Mouse (Mus musculus) forebrain, embryonic 15.5 days (tissue): ENCODE measurements around the gene Luc7l3. TPM values are rescaled to one million over a fixed set of nuclear protein-coding genes. Genes with fewer than 3 reads are reported as not detected.

Experiments used
- ATAC-seq: fragments of 200-750 bp; cut with Nextera tagmentation; replicated peaks from 2 replicates; pipeline ENCODE4 v1.8.0; 2017; ENCODE audit warnings: mild to moderate bottlenecking, moderate TSS enrichment, moderate library complexity
- H3K27ac ChIP-seq: fragments of 300-500 bp; sonication (generic); replicated peaks from 2 replicates; pipeline ENCODE4 v1.5.1; 2015; ENCODE audit warnings: mild to moderate bottlenecking, inconsistent platforms
- H3K27me3 ChIP-seq: fragments of 300-500 bp; sonication (generic); 2 replicates; pipeline ENCODE4 v1.6.1; 2015; ENCODE audit warnings: inconsistent platforms
- H3K36me3 ChIP-seq: fragments of 300-500 bp; sonication (generic); 2 replicates; pipeline ENCODE4 v1.6.1; 2015; ENCODE audit warnings: mild to moderate bottlenecking, inconsistent platforms
- H3K4me1 ChIP-seq: fragments of 300-500 bp; sonication (generic); 2 replicates; pipeline ENCODE4 v1.6.1; 2015; ENCODE audit warnings: inconsistent platforms
- H3K4me2 ChIP-seq: fragments of 300-500 bp; sonication (generic); replicated peaks from 2 replicates; pipeline ENCODE4 v1.6.1; 2015; ENCODE audit warnings: mild to moderate bottlenecking, inconsistent platforms
- H3K4me3 ChIP-seq: fragments of 300-500 bp; sonication (generic); 2 replicates; pipeline ENCODE4 v1.5.1; 2015; ENCODE audit warnings: mild to moderate bottlenecking, inconsistent platforms
- H3K9ac ChIP-seq: fragments of 300-500 bp; sonication (generic); replicated peaks from 2 replicates; pipeline ENCODE4 v1.6.1; 2015; ENCODE audit warnings: mild to moderate bottlenecking, inconsistent platforms
- H3K9me3 ChIP-seq: fragments of 300-500 bp; sonication (generic); 2 replicates; pipeline ENCODE4 v1.6.1; 2016; ENCODE audit warnings: inconsistent platforms
- WGBS: fragments of 180-500 bp; shearing (Covaris S2); methylation state at CpG from one replicate; pipeline ENCODE4 v1.1.7; 2015; ENCODE audit warnings: mixed read lengths; 5-methylcytosine and 5-hydroxymethylcytosine counted together
- polyA plus RNA-seq: library from polyadenylated mRNA; unstranded; fragments of >200 nt; fragmentation: Nextera tagmentation; extraction: Ambion mirVana; gene quantifications from 2 replicates; pipeline ENCODE4 v1.2.1, GENCODE M21; 2015

Gene Luc7l3
- polyA plus RNA-seq, 1 experiment from 2014 or later: 153 TPM

DNA sequence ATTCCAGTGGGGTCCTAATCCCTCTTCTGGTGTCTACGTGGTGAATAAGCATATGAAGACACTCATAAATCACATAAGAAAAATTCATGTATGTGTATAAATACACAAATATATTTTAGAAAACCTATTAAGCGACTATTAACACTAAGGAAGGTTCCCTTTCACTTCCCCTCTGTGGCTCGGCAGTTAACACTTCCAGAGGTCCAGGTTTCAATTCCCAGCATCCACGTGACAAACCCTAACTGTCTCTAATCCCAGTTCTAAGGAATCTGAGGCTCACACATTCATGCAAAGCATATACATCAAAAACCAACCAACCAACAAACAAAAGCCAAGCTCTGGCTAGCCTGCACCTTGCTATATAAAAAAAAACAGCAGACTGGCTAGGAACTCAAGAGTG lies 4.3 kb downstream of the Luc7l3 start:
- H3K27ac ChIP-seq: no peak overlapping the region
- 0 out of 2 replicates have a peak overlapping the region, but pooled peaks have one; percentile 3 for H3K4me2 ChIP-seq
- no peak overlapping the region for H3K4me3 ChIP-seq
- no peaks in the 10 kb centered on the region for H3K36me3 ChIP-seq
- no peak overlapping the region for H3K9ac ChIP-seq
- no peak for ATAC-seq
- no peaks in the 10 kb centered on the region for H3K27me3 ChIP-seq
- H3K9me3 ChIP-seq: no peaks in the 10 kb centered on the region
- H3K4me1 ChIP-seq: peaks cover 66% of the 10 kb centered on the region
- 55% methylated on average over 4 of the region's 4 CpGs for WGBS

DNA sequence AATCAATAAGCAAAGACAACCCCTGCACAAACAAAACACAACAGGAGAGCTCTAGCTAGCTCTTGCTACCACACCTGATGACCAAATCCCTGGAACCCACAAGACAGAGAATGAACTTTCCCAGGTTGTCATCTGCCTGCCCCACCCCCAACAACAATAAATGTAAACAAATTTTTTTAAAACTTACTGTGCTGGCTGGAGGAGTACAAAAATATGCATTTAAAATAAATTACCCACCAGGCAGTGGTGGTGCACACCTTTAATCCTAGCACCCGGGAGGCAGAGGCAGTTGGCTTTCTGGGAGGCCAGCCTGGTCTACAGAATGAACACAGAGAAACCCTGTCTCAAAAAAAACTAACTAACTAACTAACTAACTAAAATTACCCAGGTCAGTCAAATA lies 4.8 kb downstream of the Luc7l3 start:
- no peak for ATAC-seq
- H3K36me3 ChIP-seq: no peaks in the 10 kb centered on the region
- H3K4me3 ChIP-seq: no peak overlapping the region
- 83% methylated on average over 1 of the region's 1 CpGs for WGBS
- peaks cover 62% of the 10 kb centered on the region for H3K4me1 ChIP-seq
- no peaks in the 10 kb centered on the region for H3K27me3 ChIP-seq
- no peak overlapping the region for H3K9ac ChIP-seq
- H3K4me2 ChIP-seq: no peak overlapping the region
- H3K9me3 ChIP-seq: no peaks in the 10 kb centered on the region
- no peak overlapping the region for H3K27ac ChIP-seq

GRCm38 (mm10) chr11:94316528-94316927 lies 5.3 kb downstream of the Luc7l3 start:
- no peak overlapping the region for H3K27ac ChIP-seq
- 82% methylated on average over 2 of the region's 2 CpGs for whole genome bisulfite sequencing
- no peak overlapping the region for H3K4me3 ChIP-seq
- no peak overlapping the region for H3K9ac ChIP-seq
- no peaks in the 10 kb centered on the region for H3K9me3 ChIP-seq
- no peak overlapping the region for H3K4me2 ChIP-seq
- H3K36me3 ChIP-seq: no peaks in the 10 kb centered on the region
- H3K27me3 ChIP-seq: no peaks in the 10 kb centered on the region
- no peak for ATAC-seq
- peaks cover 63% of the 10 kb centered on the region for H3K4me1 ChIP-seq

GRCm38 (mm10) chr11:94315308-94315707 lies 6.5 kb downstream of the Luc7l3 start:
- Histone ChIP-seq H3K9ac (no peak overlapping the region), H3K4me2 (no peak overlapping the region), H3K4me3 (no peak overlapping the region), H3K4me1 (peaks cover 64% of the 10 kb centered on the region), H3K9me3 (no peaks in the 10 kb centered on the region), H3K27ac (no peak overlapping the region), H3K27me3 (no peaks in the 10 kb centered on the region), H3K36me3 (no peaks in the 10 kb centered on the region)
- no peak for ATAC-seq
- 74% methylated on average over 1 of the region's 1 CpGs for WGBS

DNA sequence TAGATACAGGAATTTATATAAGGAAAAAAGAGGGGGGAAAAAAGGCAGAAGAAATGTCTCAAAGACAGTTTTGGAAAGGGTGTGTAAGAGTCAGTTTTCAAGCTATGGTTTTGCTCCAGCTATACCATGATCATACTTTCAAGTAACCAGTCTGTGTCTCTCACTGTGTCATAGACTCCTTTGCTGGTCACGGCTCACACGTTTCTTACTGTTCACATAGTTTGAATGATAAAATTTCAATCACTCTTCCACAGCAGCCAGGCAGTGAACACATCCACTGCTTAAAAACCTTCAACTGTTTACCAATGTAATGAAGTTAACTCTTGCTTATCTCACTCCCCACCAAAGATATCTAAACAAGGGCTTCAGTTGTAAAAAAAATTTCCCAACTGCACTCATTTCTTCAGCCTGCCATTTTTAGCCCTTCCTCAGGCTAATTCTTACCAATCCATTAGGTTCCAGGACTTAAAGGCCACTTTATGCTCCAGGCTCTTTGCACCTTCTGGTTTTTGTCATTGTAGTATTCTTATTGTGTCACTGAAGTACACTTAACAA lies 7.6 kb downstream of the Luc7l3 start:
- Histone ChIP-seq H3K9ac (no peak overlapping the region), H3K4me2 (no peak overlapping the region), H3K4me3 (no peak overlapping the region), H3K27me3 (no peaks in the 10 kb centered on the region), H3K27ac (no peak overlapping the region), H3K9me3 (no peaks in the 10 kb centered on the region), H3K36me3 (no peaks in the 10 kb centered on the region), H3K4me1 (peaks cover 53% of the 10 kb centered on the region)
- ATAC-seq: no peak
- 80% methylated on average over 2 of the region's 2 CpGs for WGBS

DNA sequence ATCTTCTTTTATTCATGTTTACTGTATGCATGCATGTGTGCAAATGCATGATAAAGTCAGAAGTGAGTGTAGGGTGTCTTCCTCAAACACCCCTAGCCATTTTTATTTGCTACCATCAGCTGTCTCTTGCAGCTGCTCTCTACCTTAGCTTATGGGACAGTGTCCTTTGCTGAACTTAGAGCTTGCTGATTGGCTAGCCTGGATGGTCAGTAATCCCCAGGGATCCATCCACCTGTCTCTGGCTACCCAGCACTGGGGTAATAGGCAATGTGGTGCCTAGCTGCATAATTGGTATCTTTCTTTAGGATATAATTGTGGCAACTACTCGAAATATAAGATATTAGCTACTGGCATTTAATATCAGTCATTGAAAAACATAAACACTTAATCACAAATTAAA lies 9.1 kb downstream of the Luc7l3 start:
- H3K4me3 ChIP-seq: no peak overlapping the region
- H3K4me2 ChIP-seq: no peak overlapping the region
- H3K4me1 ChIP-seq: peaks cover 43% of the 10 kb centered on the region
- H3K9me3 ChIP-seq: no peaks in the 10 kb centered on the region
- H3K27ac ChIP-seq: no peak overlapping the region
- WGBS: 77% methylated on average over 1 of the region's 1 CpGs
- peaks cover 5% of the 10 kb centered on the region; the same call in 1 of the 2 replicates for H3K36me3 ChIP-seq
- no peaks in the 10 kb centered on the region for H3K27me3 ChIP-seq
- H3K9ac ChIP-seq: no peak overlapping the region
- no peak for ATAC-seq

DNA sequence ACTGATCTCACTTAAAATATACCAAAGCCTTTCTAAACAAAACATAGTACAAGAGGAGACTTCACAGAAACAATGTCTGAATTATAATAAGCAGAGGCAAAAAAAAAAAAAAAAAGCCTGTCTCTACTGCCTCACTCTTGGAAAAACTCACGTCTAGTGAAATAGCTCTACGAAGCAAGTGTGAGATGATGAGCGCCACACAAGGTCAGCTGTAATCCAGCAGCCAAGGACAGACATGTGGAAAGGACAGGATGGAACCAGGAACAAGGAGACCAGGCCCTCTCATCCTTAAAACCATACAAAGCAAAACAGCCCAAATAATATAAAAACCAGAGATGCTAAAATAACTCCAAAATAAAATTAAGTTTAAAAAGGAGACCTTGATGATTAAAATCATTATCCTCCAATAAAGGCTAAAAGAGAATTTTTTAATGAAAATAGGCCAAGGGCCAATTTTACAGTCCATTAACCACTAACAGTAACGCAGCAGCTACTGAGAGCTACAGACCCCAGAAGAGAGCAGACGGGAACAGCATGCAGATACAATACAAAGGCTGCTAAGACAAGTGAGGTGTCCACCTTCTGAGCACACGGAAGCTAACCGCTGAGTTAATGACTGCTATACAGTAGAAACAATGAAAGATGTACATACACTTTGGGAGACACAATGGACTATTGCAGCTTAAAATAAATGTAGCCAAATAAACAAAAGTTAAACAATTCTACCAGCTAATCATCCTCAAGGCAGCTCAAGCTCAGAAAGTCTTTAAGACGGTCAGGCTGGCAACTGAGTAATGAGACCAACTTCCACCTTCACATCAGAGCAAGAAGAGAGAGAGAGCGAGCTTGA lies 26.6 kb downstream of the Luc7l3 start:
- Histone ChIP-seq H3K4me3 (no peak overlapping the region), H3K4me2 (no peak overlapping the region), H3K36me3 (peaks cover 90% of the 10 kb centered on the region), H3K4me1 (no peaks in the 10 kb centered on the region), H3K9ac (no peak overlapping the region), H3K27me3 (no peaks in the 10 kb centered on the region), H3K27ac (no peak overlapping the region), H3K9me3 (no peaks in the 10 kb centered on the region)
- no peak for ATAC-seq
- WGBS: 45% methylated on average over 9 of the region's 9 CpGs

GRCm38 (mm10) chr11:94290062-94290740 lies 31.6 kb downstream of the Luc7l3 start:
- H3K9ac ChIP-seq: no peak overlapping the region
- no peaks in the 10 kb centered on the region for H3K27me3 ChIP-seq
- H3K4me2 ChIP-seq: no peak overlapping the region
- H3K27ac ChIP-seq: no peak overlapping the region
- H3K36me3 ChIP-seq: peaks cover 86% of the 10 kb centered on the region
- ATAC-seq: no peak
- H3K9me3 ChIP-seq: no peaks in the 10 kb centered on the region
- no peaks in the 10 kb centered on the region for H3K4me1 ChIP-seq
- H3K4me3 ChIP-seq: no peak overlapping the region
- WGBS: 86% methylated on average over 10 of the region's 10 CpGs

- H3K36me3 ChIP-seq: peaks cover 73% of the 10 kb centered on the region
- H3K9ac ChIP-seq: no peak overlapping the region
- H3K4me2 ChIP-seq: no peak overlapping the region
- no peaks in the 10 kb centered on the region for H3K27me3 ChIP-seq
- H3K9me3 ChIP-seq: no peaks in the 10 kb centered on the region
- no peak overlapping the region for H3K27ac ChIP-seq
- H3K4me3 ChIP-seq: no peak overlapping the region
- no peaks in the 10 kb centered on the region for H3K4me1 ChIP-seq
- WGBS: 85% methylated on average over 5 of the region's 5 CpGs
- ATAC-seq: no peak
These were observed 34.7 kb downstream of the Luc7l3 start for GRCm38 (mm10) chr11:94287105-94287504.

DNA sequence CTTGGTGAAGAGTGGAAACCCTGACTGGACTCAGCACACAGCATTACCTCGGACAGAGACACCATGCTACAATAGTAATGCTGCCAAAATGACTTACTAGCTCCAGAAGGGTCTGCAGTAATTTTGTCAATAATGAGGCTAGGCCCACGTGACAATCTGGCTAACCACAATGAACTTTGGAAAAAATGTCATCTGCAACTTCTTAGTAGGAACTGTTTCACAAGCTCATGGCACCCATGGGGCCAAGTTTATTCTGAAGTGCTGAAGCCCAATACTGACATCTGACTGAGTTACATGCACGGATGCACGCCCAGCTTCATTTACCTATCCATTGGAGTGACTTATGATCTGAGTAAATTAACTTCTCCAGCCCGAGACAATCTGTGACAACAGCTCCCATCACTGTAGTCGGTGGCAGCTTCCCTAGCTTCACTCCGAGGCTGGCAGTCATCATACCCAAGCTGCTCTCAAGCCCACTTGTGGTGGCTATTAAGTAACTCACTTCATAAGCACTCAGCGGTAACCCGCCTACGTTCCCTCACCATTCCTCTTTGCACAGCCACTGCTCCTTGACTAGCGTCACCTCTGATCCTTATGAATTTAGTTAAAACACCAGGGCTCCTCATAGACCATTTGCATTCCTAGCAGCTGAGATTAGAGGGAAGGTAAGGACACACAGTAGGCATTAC lies 35.8 kb downstream of the Luc7l3 start:
- no peaks in the 10 kb centered on the region for H3K9me3 ChIP-seq
- peaks cover 65% of the 10 kb centered on the region for H3K36me3 ChIP-seq
- H3K9ac ChIP-seq: no peak overlapping the region
- no peak overlapping the region for H3K4me3 ChIP-seq
- no peak for ATAC-seq
- no peak overlapping the region for H3K4me2 ChIP-seq
- H3K27ac ChIP-seq: no peak overlapping the region
- H3K4me1 ChIP-seq: peaks cover 4% of the 10 kb centered on the region; the same call in 1 of the 2 replicates
- H3K27me3 ChIP-seq: no peaks in the 10 kb centered on the region
- WGBS: 91% methylated on average over 11 of the region's 11 CpGs

GRCm38 (mm10) chr11:94283536-94284099 lies 38.2 kb downstream of the Luc7l3 start:
- Histone ChIP-seq H3K9me3 (no peaks in the 10 kb centered on the region), H3K4me1 (peaks cover 4% of the 10 kb centered on the region; the same call in 1 of the 2 replicates), H3K4me3 (no peak overlapping the region), H3K4me2 (no peak overlapping the region), H3K9ac (no peak overlapping the region), H3K36me3 (peaks cover 41% of the 10 kb centered on the region), H3K27ac (no peak overlapping the region), H3K27me3 (no peaks in the 10 kb centered on the region)
- WGBS: 92% methylated on average over 6 of the region's 6 CpGs
- ATAC-seq: no peak
